Mouse (Mus musculus) kidney, postnatal 0 days (tissue): Measurements from ENCODE around the gene Tpst1. TPM values are rescaled to one million over a fixed set of nuclear protein-coding genes. Genes with fewer than 3 reads are reported as not detected.

Experiments
- ATAC-seq: fragments of 200-750 bp; cut with Nextera tagmentation; replicated peaks from 2 replicates; pipeline ENCODE4 v1.8.0; 2017; ENCODE audit warnings: low read depth, moderate number of reproducible peaks, moderate TSS enrichment, moderate library complexity; ENCODE audit not compliant: low FRiP score
- DNase-seq: peaks from one replicate; pipeline ENCODE4 v3.0.0-alpha.2; 2016; ENCODE audit warnings: low spot score
- H3K27ac ChIP-seq: fragments of 300-500 bp; sonication (generic); 2 replicates; pipeline ENCODE4 v1.5.1; 2014; ENCODE audit warnings: mild to moderate bottlenecking
- H3K27me3 ChIP-seq: fragments of 300-500 bp; sonication (generic); 2 replicates; pipeline ENCODE4 v1.6.1; 2014; ENCODE audit warnings: low read length, mixed read lengths; ENCODE audit not compliant: insufficient read depth
- H3K36me3 ChIP-seq: fragments of 300-500 bp; sonication (generic); 2 replicates; pipeline ENCODE4 v1.6.1; 2014; ENCODE audit warnings: low read length, mixed read lengths; ENCODE audit not compliant: insufficient read depth
- H3K4me1 ChIP-seq: fragments of 300-500 bp; sonication (generic); replicated peaks from 2 replicates; pipeline ENCODE4 v1.6.1; 2014; ENCODE audit warnings: antibody characterized with exemption, low read length, mixed read lengths; ENCODE audit not compliant: insufficient read depth
- H3K4me2 ChIP-seq: fragments of 300-500 bp; sonication (generic); 2 replicates; pipeline ENCODE4 v1.6.1; 2014; ENCODE audit warnings: mild to moderate bottlenecking, low read length, moderate library complexity, mixed read lengths
- H3K4me3 ChIP-seq: fragments of 300-500 bp; sonication (generic); replicated peaks from 2 replicates; pipeline ENCODE4 v1.5.1; 2014; ENCODE audit warnings: low read depth, low read length
- H3K9ac ChIP-seq: fragments of 300-500 bp; sonication (generic); 2 replicates; pipeline ENCODE4 v1.6.1; 2014; ENCODE audit warnings: low read depth, low read length
- H3K9me3 ChIP-seq: fragments of 300-500 bp; sonication (generic); replicated peaks from 2 replicates; pipeline ENCODE4 v1.6.1; 2016; ENCODE audit warnings: low read length, inconsistent platforms, mixed read lengths
- CTCF ChIP-seq: IDR thresholded peaks from 2 replicates; pipeline ENCODE4 v1.5.1; 2016; ENCODE audit warnings: antibody characterized with exemption, low read depth, mild to moderate bottlenecking, moderate library complexity
- WGBS: fragments of 180-500 bp; shearing (Covaris S2); extraction: QIAGEN DNeasy Blood & Tissue Kit; methylation state at CpG from one replicate; pipeline ENCODE4 v1.1.7; 2014; 5-methylcytosine and 5-hydroxymethylcytosine counted together
- polyA plus RNA-seq: library from polyadenylated mRNA; unstranded; fragments of >200 nt; fragmentation: Nextera tagmentation; extraction: Ambion mirVana; gene quantifications from 2 replicates; pipeline ENCODE4 v1.2.1, GENCODE M21; 2015

Gene Tpst1
- polyA plus RNA-seq, 1 experiment from 2014 or later, result 66.5 TPM

GRCm38 (mm10) chr5:130139393-130139792 lies 66.3 kb downstream of the Tpst1 start:
- peaks cover 5% of the 10 kb centered on the region; the same call in 1 of the 2 replicates for H3K4me1 ChIP-seq
- H3K4me3 ChIP-seq, result no peak overlapping the region
- no peak overlapping the region for H3K4me2 ChIP-seq
- H3K9ac ChIP-seq, result no peak overlapping the region
- TF ChIP-seq CTCF, result peak; percentile 96
- no peak overlapping the region for H3K27ac ChIP-seq
- peak; percentile 83 for DNase-seq
- no peaks in the 10 kb centered on the region for H3K27me3 ChIP-seq
- 0 out of 2 replicates have a peak, but pooled peaks have one; percentile 42 for ATAC-seq
- H3K36me3 ChIP-seq, result no peaks in the 10 kb centered on the region
- 27% methylated on average over 8 of the region's 8 CpGs for WGBS
- H3K9me3 ChIP-seq, result no peaks in the 10 kb centered on the region

DNA sequence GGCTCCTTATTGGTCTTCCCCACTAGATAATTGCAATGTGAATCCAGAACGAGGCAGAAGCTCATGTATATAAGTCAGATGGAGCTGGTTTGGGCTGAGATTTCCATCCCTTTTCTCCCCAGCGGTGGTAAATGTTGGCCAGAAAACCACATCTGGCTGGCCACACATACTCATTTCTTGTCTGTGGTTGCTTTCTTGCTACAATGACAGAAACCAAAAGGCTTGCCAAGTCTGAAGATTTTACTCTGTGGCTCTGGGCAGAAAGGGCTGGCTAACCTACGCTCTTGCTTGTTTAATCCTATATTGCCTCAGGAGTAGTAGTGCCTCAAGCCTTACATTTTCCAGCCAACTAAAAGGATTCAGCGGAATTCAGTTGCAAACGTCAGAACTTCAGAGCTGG lies 68.0 kb downstream of the Tpst1 start:
- no peak for DNase-seq
- H3K9me3 ChIP-seq, result no peaks in the 10 kb centered on the region
- no peak for ATAC-seq
- H3K4me2 ChIP-seq, result no peak overlapping the region
- TF ChIP-seq CTCF, result no peak
- no peaks in the 10 kb centered on the region for H3K27me3 ChIP-seq
- H3K4me1 ChIP-seq, result peaks cover 5% of the 10 kb centered on the region; the same call in 1 of the 2 replicates
- H3K4me3 ChIP-seq, result no peak overlapping the region
- WGBS, result 86% methylated on average over 5 of the region's 5 CpGs
- H3K9ac ChIP-seq, result no peak overlapping the region
- H3K27ac ChIP-seq, result no peak overlapping the region
- H3K36me3 ChIP-seq, result no peaks in the 10 kb centered on the region

DNA sequence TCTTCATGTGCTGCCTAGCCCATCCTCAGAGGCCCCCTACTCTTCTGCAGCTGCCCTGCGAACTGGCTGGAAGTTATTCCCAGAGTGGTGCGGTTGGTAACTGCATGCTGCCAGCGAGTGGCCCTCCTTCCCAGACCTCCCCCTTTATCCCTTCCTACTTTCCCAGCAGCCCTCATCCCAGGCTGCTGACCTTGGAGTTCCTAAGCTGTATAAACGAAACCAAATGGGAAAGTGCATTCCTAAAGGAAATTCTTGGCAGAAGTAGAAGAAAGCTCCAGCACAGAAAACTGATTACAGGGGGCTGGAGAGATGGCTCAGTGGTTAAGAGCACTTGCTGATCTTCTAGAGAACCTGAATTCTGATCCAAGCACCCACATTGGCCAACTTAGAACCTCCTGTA lies 68.9 kb downstream of the Tpst1 start:
- Histone ChIP-seq H3K4me3 (no peak overlapping the region), H3K9me3 (no peaks in the 10 kb centered on the region), H3K4me2 (no peak overlapping the region), H3K9ac (no peak overlapping the region), H3K4me1 (peaks cover 5% of the 10 kb centered on the region; the same call in 1 of the 2 replicates), H3K27ac (no peak overlapping the region), H3K27me3 (no peaks in the 10 kb centered on the region), H3K36me3 (no peaks in the 10 kb centered on the region)
- DNase-seq (peak; percentile 64), ATAC-seq (no peak)
- TF ChIP-seq CTCF, result no peak
- WGBS, result 55% methylated on average over 4 of the region's 4 CpGs

- ATAC-seq (no peak), DNase-seq (no peak)
- H3K9ac ChIP-seq, result no peak overlapping the region
- H3K4me3 ChIP-seq, result no peak overlapping the region
- H3K27me3 ChIP-seq, result no peaks in the 10 kb centered on the region
- no peak overlapping the region for H3K4me2 ChIP-seq
- H3K4me1 ChIP-seq, result peaks cover 5% of the 10 kb centered on the region; the same call in 1 of the 2 replicates
- no peak overlapping the region for H3K27ac ChIP-seq
- H3K9me3 ChIP-seq, result no peaks in the 10 kb centered on the region
- H3K36me3 ChIP-seq, result no peaks in the 10 kb centered on the region
- WGBS, result 86% methylated on average over 7 of the region's 7 CpGs
- TF ChIP-seq CTCF, result no peak
These were observed 70.0 kb downstream of the Tpst1 start for GRCm38 (mm10) chr5:130143101-130143500.

DNA sequence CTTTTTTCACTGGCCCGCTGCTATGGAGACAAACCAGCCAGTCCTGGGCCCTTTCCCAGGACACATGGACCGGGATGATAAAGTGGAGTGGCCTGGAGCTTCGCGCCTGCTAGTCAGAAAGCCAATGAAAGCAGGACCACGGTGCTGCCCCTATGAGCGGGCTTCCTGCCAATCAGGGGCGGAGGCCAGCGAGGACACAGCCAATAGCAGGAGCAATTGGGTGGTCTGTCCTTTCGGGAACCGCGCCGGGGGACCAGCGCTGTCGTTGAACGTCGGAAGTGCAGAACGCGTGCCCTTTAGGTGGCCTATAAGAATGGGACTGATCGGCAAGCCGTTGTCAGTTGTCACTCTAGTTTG lies 70.8 kb downstream of the Tpst1 start:
- Histone ChIP-seq H3K36me3 (peaks cover 7% of the 10 kb centered on the region; the same call in 1 of the 2 replicates), H3K9ac (peak overlapping the region; percentile 62; the same call in 1 of the 2 replicates), H3K4me1 (peaks cover 5% of the 10 kb centered on the region; the same call in 1 of the 2 replicates), H3K9me3 (no peaks in the 10 kb centered on the region), H3K27me3 (no peaks in the 10 kb centered on the region), H3K4me3 (peak overlapping the region; percentile 63), H3K27ac (peak overlapping the region; percentile 62; the same call in 1 of the 2 replicates), H3K4me2 (peak overlapping the region; percentile 89)
- TF ChIP-seq CTCF, result no peak; the same call in 1 of the 2 replicates
- 4% methylated on average over 20 of the region's 20 CpGs for WGBS
- peak; percentile 34 for ATAC-seq
- peak; percentile 74 for DNase-seq

GRCm38 (mm10) chr5:130144334-130145312 lies 71.5 kb downstream of the Tpst1 start, which contains the start of gene Kctd7:
TSS of gene Kctd7 (plus strand) at chr5:130144861.
- Histone ChIP-seq H3K4me3 (peak within 1 kb of the TSS; percentile 63), H3K9ac (peak within 1 kb of the TSS; percentile 62), H3K36me3 (peaks cover 7% of the 10 kb centered on the region; the same call in 1 of the 2 replicates), H3K27me3 (no peaks in the 10 kb centered on the region), H3K27ac (peak within 1 kb of the TSS; percentile 62; the same call in 1 of the 2 replicates), H3K4me1 (peaks cover 5% of the 10 kb centered on the region; the same call in 1 of the 2 replicates), H3K4me2 (peak within 1 kb of the TSS; percentile 89), H3K9me3 (no peaks in the 10 kb centered on the region)
- TF ChIP-seq CTCF, result peak; percentile 54
- peak; percentile 97 for DNase-seq
- under 1% methylated on average over 66 of the region's 66 CpGs for WGBS
- ATAC-seq, result peak; percentile 96
